Mouse (Mus musculus) Patski (cell line): ENCODE measurements at regions not wholly inside any gene's neighbourhood (a gene's known extent, or its start where the extent isn't known, plus 50 kb on each side); places are given as distances from the start of the nearest gene placed in this dataset.
"Not testable (repeated sequence)": the region's sequence is repeated elsewhere in the genome, so short reads cannot be mapped to it uniquely, and the experiment has no call there.

Source experiments
- ATAC-seq: fragments of 100-300 bp; one replicate; pipeline ENCODE4 v1.8.0; 2021
- CTCF ChIA-PET: fragments of 350-600 bp; sonication (Branson Sonifier 250); formaldehyde crosslinking; loops from one replicate; lab custom pipeline; 2022; ENCODE audit warnings: inconsistent platforms; lab: Charles Lee
- POLR2A ChIA-PET: fragments of 350-600 bp; sonication (Branson Sonifier 250); formaldehyde crosslinking; loops from one replicate; lab custom pipeline; 2022; ENCODE audit warnings: antibody characterized with exemption, inconsistent platforms; lab: Charles Lee
- DNase-seq: peaks from one replicate; pipeline ENCODE4 v3.0.0-alpha.2; 2011; ENCODE audit warnings: low read depth, low spot score
- H3K27me3 ChIP-seq: fragments of 371-371 bp; one replicate; pipeline ENCODE4 v1.5.1; 2021
- in situ Hi-C: fragments of 300-500 bp; cut with MboI; formaldehyde crosslinking; loops from 3 replicates; pipeline ENCODE4 v1.11.1; 2018; ENCODE audit warnings: low pct_unique_long_range_greater_than_20kb, mixed read lengths

- in situ Hi-C loops, H3K27me3 ChIP-seq, DNase-seq, ATAC-seq, CTCF ChIA-PET, POLR2A ChIA-PET: not testable (repeated sequence)
Observed at GRCm38 (mm10) chr3:61913186-61913585, 425.0 kb upstream of the Arhgef26 start.

GRCm38 (mm10) chr3:61916106-61916505 lies 422.0 kb upstream of the Arhgef26 start:
- DNase-seq: not testable (repeated sequence)

More at GRCm38 (mm10) chr3:61916106-61916505, 422.0 kb upstream of the Arhgef26 start:
- in situ Hi-C loops, H3K27me3 ChIP-seq, ATAC-seq, CTCF ChIA-PET: not testable (repeated sequence)
- POLR2A ChIA-PET: interaction anchor here (1.4 kb wide), 1 partner anchor 12 kb away, joined by 3 read pairs; no protein-coding TSS in a partner anchor
